Mouse (Mus musculus): ENCODE data around the gene Foxp1.

GRCm38 (mm10) chr6:99265173-99265572, 257.3 kb downstream of the Foxp1 start:
- TF ChIP-seq CTCF (IDR thresholded peaks at IDR 0.05; ENCODE audit: low read depth, low read length) (no peak), POLR2A (IDR thresholded peaks at IDR 0.05; ENCODE audit: borderline replicate concordance, low read depth, low read length) (no peak)
